Mouse (Mus musculus): ENCODE results near the gene Parp14.

The Parp14 gene

GRCm38 (mm10) chr16:35869656-35870055 lies 1.7 kb downstream of the Parp14 start:
- no peak for DNase-seq

- peak; percentile 61 for DNase-seq
Measured at GRCm38 (mm10) chr16:35869126-35869525, 2.2 kb downstream of the Parp14 start.

DNA sequence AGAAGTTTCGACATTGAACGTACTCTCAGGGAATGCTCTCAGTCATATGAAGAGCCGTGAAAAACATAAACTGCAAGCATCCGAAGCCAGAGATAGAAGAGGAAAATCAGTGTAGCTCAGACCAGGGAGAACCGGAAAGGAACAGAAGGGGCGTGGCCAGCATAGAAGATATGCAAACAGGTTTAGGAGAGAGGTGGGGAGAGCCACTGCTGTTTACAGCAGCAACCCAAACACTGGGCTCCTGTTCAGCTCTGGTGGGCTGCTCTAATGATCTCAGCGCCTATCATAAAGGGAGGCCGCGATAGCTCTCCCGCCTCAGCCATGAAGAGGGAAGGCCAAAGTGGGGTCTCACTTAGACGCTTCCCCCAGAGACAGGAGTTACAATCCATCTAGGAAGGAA lies 3.6 kb downstream of the Parp14 start:
- no peak for DNase-seq

GRCm38 (mm10) chr16:35862057-35862456 lies 9.3 kb downstream of the Parp14 start:
- DNase-seq = no peak

DNA sequence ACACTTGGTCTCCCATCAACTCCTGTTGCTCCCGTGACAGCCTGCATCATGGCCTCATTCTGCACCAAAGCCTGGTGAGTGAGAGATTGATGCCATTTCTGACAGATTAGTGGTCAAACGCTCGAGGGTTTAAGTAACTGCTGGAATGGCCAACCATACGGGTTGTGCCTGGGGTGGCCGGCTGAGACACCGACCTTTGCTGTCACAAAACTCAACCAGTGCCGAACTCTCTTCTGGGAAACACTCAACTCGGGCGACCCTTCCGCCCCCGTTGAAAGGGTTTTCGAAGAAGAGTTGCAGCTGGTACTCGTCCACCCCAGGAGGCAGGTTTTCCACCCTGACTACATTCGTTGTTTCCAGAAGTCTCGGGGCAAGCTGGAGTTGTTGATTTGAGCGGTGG lies 11.1 kb downstream of the Parp14 start:
- no peak for DNase-seq

DNA sequence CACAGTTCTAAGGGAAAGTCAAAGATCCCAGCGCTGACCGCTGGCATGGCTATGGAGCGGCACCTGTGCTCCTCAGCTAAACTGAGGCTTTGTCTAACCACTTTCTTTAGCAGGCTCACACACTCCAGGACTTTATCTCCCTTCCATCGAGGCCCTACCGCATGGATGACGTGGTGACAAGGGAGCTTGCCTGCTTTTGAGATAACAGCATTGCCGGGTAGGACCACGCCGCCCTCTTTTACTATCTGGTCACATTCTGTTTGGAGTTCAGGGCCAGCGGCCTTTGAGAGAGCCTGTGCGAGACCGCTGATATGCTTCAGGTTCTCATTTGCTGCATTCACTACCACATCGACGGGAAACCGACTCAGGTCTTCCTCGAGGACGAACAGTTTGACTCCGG lies 14.6 kb downstream of the Parp14 start:
- no peak for DNase-seq

DNA sequence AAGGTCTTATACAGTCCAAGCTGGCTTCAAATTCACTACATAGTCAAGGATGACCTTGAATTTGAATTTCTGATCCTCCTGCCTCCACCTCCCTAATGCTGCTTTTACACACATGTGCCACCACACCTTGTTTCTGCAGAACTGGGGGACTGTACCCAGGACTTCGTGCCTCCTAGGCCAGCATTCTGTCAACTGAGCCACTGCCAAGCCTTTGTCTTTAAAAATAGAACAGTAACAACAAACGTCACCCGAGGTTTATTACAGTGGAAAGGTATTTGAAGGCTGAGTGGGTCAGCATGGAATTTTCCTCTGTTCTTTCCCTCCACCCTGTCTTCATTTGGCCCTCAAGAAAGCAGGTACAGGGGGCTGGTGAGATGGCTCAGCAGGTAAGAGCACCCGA lies 15.5 kb downstream of the Parp14 start:
- DNase-seq = no peak

- no peak for DNase-seq
Measured at GRCm38 (mm10) chr16:35847138-35847537, 24.2 kb downstream of the Parp14 start.

DNA sequence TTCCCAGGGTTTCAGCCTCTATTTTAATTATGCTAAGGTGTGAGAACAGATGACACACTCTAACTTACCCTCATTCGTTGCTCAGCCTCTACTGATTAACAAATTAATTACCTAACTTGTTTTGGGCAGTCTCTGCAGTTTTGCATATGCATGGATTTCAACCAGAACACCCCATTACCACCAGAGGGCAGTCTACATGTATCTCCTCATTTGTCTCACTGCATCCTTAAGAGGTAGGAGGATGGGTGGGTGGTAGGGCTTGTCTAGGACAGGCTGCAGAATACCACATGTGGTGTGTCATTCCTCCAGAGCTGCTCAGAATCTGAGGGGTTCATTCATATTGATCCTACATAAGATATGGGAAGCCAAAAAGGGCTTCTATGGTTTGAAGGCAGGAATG lies 31.7 kb downstream of the Parp14 start:
- DNase-seq = peak; percentile 78

GRCm38 (mm10) chr16:35834653-35835052 lies 36.7 kb downstream of the Parp14 start:
- no peak for DNase-seq

DNA sequence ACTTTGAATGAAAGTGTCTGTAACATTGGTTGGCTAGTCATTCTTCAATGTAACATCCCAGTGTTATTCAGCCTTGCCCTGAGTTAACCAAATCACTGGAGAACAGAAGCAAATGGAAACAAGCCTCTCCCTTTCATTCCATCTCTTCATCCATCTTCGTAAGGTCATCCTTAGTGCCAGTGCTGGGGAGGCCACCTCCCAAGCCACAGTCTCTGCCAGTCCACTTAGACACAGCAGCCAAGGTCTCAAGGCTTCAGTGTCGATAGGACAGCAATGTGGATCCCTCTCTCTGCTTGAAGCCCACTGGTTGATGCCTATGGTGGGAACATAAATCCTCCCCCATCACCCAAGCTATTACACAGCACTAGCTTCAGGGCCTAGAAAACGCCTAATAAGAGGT lies 38.4 kb downstream of the Parp14 start:
- no peak for DNase-seq

DNA sequence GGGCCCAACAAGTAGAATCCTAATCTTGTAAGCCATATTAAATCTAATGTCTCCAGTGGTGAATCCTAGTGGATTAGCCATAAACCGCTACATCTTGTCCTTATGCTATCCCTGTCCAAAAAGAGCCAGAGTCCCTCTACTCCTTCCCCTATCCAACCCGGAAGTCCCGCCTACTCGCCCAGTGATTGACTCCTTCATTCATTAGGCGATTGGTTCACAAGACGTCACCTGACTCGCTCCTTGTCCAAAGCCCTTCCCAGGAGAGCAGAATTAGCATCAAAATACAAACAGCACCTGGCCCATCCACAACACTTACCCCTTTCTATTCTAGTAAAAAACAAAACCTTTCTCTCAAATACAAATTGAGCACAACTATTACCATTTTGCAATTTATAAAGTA lies 41.3 kb downstream of the Parp14 start:
- no peak for DNase-seq

GRCm38 (mm10) chr16:35817255-35818089 lies 53.9 kb downstream of the Parp14 start:
- peak; percentile 88 for DNase-seq

DNA sequence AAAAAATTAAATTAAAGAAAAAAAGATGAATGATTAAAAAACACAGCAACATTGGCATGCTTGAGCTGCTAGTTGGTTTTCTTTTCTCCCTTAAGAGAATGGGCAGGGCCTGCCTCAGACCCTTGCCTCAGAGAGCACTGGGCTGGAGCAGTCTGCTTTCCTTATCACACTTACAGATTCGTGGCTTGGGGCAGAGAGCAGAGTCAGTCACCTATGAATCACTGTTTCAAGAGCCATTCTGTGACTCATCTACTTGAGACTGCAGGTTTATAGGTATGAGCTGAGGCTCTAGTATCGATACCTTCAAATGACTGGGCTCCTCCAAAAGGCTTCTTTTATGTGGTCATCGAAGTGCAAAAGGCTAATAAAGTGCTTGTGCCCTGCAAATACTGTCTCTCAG lies 58.2 kb downstream of the Parp14 start:
- DNase-seq = no peak

GRCm38 (mm10) chr16:35808838-35809237 lies 62.5 kb downstream of the Parp14 start:
- peak; percentile 18 for DNase-seq

DNA sequence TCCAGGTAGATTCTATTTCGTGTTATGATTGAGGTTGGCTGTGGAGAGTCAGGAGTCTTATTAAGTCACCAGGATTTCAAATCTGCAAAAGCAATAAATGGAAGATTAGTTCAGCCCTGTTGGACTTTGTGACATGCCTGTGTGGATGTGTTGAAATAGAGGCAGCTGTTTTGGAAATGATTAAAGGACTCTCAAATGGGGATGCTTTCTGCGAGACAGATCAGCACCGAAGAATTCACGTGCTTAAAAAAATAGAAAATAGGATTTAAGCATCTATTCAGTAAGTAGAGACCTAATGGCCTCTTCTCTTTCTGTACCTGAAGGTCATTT lies 63.7 kb downstream of the Parp14 start:
- DNase-seq = peak; percentile 80

DNA sequence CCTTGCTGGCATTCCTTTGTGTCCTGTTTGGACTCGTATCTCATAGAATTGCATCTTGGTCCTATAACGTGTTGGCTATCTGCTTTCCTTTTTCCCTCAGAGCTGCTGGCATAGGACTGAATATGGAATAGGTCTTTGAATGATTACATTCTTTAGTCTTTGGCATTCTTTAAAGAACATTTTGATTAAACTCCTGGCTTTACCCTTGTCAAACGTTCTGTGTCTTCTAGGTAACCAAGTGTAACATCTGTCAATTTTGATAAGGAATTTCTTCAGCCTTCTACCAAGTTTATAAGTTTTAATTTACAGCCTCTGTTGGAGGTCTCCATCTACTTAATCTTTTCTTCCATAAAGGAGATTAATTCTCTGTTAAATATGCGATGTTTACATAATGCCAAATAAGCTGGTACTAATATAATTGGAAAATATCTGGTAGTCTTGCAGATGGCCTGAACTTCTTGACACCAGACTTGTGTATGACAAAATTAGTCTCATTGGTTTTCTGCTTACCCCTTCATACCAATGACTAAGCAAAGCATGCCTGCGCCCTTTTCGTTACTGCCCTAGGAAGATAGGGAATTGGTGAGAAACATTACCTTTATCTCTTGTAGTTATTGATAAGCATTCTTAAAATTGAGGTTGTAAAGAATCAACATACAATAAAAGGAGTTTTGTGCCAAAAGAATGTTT lies 64.2 kb downstream of the Parp14 start:
- no peak for DNase-seq

- no peak for DNase-seq
Measured at GRCm38 (mm10) chr16:35803723-35804122, 67.6 kb downstream of the Parp14 start.

DNA sequence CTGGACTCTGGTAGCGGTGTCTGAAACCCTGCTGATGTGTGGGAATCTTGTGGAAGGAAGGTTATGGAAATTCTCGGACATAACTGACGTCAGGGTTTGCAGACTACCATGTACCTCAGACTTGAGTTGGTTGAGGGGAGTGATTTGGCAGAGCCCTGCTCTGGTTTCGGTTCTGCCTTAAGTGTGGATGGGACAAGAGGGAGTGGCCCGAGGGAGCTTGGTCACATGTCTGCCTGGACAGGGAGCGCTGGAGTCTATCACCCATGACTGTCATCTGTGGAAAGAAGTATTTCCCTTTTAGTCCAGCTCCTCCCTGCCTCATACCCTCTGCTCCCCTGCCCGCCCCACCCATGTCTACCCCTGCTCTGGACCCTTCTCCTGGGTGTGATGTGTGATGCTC lies 69.2 kb downstream of the Parp14 start:
- DNase-seq = no peak

DNA sequence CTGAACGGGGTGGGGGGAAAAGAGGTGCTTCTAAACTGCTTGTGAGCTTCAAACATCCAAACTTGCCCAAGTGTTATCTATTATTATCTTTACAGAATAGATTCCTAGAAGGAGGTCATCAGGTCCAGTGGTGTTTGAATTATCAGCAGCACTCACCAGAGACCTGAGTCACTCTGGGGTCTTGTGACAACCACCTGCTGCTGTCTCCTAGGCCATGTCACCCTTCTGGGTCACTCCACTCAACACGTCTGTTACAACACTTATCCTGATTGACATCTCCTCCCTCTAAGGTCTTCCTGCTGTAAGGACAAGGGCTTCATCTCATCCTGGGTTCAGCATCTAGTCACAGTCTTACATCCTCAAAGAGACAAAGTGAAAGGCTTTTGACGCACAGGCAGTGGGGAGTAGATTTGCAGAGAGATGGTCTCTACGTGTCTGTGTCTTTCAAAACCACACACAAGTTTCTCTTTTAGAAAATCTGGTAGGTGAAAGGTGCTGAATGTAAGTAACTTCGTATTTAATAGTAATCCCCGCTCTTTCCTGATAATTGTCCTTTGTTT lies 79.3 kb downstream of the Parp14 start:
- DNase-seq = no peak

GRCm38 (mm10) chr16:35788330-35788729 lies 83.0 kb downstream of the Parp14 start:
- DNase-seq = no peak

DNA sequence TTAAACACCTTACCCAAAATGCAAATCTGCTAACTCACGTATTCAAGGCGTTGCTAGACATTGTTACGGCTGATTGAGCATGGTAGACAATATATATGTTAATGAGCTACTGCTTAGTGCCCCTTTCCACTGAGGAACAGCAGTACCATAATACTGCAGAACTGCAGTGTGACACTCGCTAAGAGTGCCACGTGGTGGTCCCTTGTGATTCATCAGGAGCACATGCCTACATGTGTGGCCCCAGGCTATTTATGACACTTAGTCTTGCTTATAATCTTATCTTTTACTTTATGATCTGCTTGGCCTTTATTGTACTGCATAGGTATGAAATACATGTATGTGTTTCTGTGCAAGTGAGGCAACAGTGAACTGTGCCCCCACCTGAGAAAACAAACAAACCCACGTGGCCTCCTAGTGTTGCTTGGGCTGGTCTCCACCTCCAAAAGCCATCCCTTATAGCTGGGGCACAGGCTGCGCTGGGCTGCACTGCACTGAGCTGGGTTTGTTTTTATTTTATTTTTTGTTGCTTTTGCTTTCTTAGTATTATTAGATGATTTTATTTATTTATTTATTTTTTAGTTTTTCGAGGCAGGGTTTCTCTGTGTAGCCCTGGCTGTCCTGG lies 83.7 kb downstream of the Parp14 start:
- no peak for DNase-seq

GRCm38 (mm10) chr16:35787163-35787562 lies 84.2 kb downstream of the Parp14 start:
- no peak for DNase-seq
